Mouse (Mus musculus): ENCODE measurements around the gene Tpx2. TPM values are rescaled to one million over a fixed set of nuclear protein-coding genes. Genes with fewer than 3 reads are reported as not detected.

Tpx2 gene
- total and polyA plus RNA-seq, 3 experiments: 0.18 to 1.1 (median 0.75) TPM

- peak overlapping the region; percentile 100 for H3K27ac ChIP-seq
- DNase-seq: peak; percentile 94 to 95
- under 1% methylated on average over 31 of the region's 31 CpGs for WGBS
- H3K4me1 ChIP-seq (ENCODE audit: control insufficient read depth, insufficient read depth, low read length): peaks cover 13% of the 10 kb centered on the region
- peak overlapping the region; percentile 94 for H3K9ac ChIP-seq (ENCODE audit: low read depth, low read length)
- peaks cover 25% of the 10 kb centered on the region for H3K36me3 ChIP-seq (ENCODE audit: control insufficient read depth, insufficient read depth, low read length)
- H3K27me3 ChIP-seq (ENCODE audit: control insufficient read depth, insufficient read depth, low read length): no peaks in the 10 kb centered on the region
- peaks cover 3% of the 10 kb centered on the region for H3K79me2 ChIP-seq (replicated peaks; ENCODE audit: control insufficient read depth, insufficient read depth, low read length)
- TF ChIP-seq CTCF (IDR thresholded peaks at IDR 0.05) (peak; percentile 77), EP300 (IDR thresholded peaks at IDR 0.05; ENCODE audit: insufficient read depth, low read depth, low read length) (peak; percentile 77; the same call in 1 of the 2 replicates), POLR2A (IDR thresholded peaks at IDR 0.05; ENCODE audit: insufficient read depth, low read depth, low read length) (peak; percentile 91)
- intact Hi-C loops (cut with DNase I): loop anchor here (1.0 to 10.0 kb wide), 4 partner anchors 45 to 215 kb away; no protein-coding TSS in a partner anchor
- peak overlapping the region; percentile 82 for H3K4me3 ChIP-seq
Measured at GRCm38 (mm10) chr2:152830021-152830921, 17.5 kb upstream of the Tpx2 start.

- Histone ChIP-seq H3K79me2 (replicated peaks; ENCODE audit: control insufficient read depth, insufficient read depth, low read length) (peaks cover 3% of the 10 kb centered on the region), H3K27me3 (ENCODE audit: control insufficient read depth, insufficient read depth, low read length) (no peaks in the 10 kb centered on the region), H3K4me1 (ENCODE audit: control insufficient read depth, insufficient read depth, low read length) (peaks cover 10% of the 10 kb centered on the region), H3K9ac (ENCODE audit: low read depth, low read length) (peak within 1 kb of the TSS; percentile 94), H3K4me3 (peak within 1 kb of the TSS; percentile 82), H3K27ac (peak within 1 kb of the TSS; percentile 100), H3K36me3 (ENCODE audit: control insufficient read depth, insufficient read depth, low read length) (peaks cover 15% of the 10 kb centered on the region)
- TF ChIP-seq EP300 (IDR thresholded peaks at IDR 0.05; ENCODE audit: insufficient read depth, low read depth, low read length) (peak; percentile 96), POLR2A (IDR thresholded peaks at IDR 0.05; ENCODE audit: insufficient read depth, low read depth, low read length) (peak; percentile 46; the same call in 1 of the 2 replicates), CTCF (IDR thresholded peaks at IDR 0.05) (peak; percentile 82)
- DNase-seq: peak; percentile 98 to 99
- under 1% methylated on average over 74 of the region's 74 CpGs for WGBS
- intact Hi-C loops (cut with DNase I): loop anchor here (1.0 to 10.0 kb wide), 2 partner anchors 138 to 216 kb away; no protein-coding TSS in a partner anchor
Measured at GRCm38 (mm10) chr2:152831019-152831878, 16.5 kb upstream of the Tpx2 start, which contains the start of gene Bcl2l1. Gene Bcl2l1 (minus strand): TSS chr2:152831728.

GRCm38 (mm10) chr2:152839256-152839655 is 8.5 kb upstream of the Tpx2 start:
- Histone ChIP-seq H3K4me3 (no peak overlapping the region), H3K79me2 (replicated peaks; ENCODE audit: control insufficient read depth, insufficient read depth, low read length) (no peaks in the 10 kb centered on the region), H3K4me1 (ENCODE audit: control insufficient read depth, insufficient read depth, low read length) (no peaks in the 10 kb centered on the region), H3K9ac (ENCODE audit: low read depth, low read length) (no peak overlapping the region), H3K36me3 (ENCODE audit: control insufficient read depth, insufficient read depth, low read length) (no peaks in the 10 kb centered on the region), H3K27me3 (ENCODE audit: control insufficient read depth, insufficient read depth, low read length) (no peaks in the 10 kb centered on the region), H3K27ac (no peak overlapping the region)
- intact Hi-C loops (cut with DNase I): loop anchor here (10.0 kb wide), 1 partner anchor 224 kb away; no protein-coding TSS in a partner anchor
- WGBS: 37% methylated on average over 2 of the region's 2 CpGs
- TF ChIP-seq CTCF (IDR thresholded peaks at IDR 0.05) (no peak), EP300 (IDR thresholded peaks at IDR 0.05; ENCODE audit: insufficient read depth, low read depth, low read length) (no peak), POLR2A (IDR thresholded peaks at IDR 0.05; ENCODE audit: insufficient read depth, low read depth, low read length) (no peak)
- peak in 1 of 2 experiments; percentile 24 for DNase-seq

GRCm38 (mm10) chr2:152842741-152843140 is 5.0 kb upstream of the Tpx2 start:
- H3K79me2 ChIP-seq (replicated peaks; ENCODE audit: control insufficient read depth, insufficient read depth, low read length): no peaks in the 10 kb centered on the region
- H3K27me3 ChIP-seq (ENCODE audit: control insufficient read depth, insufficient read depth, low read length): no peaks in the 10 kb centered on the region
- intact Hi-C loops (cut with DNase I): no loop called here
- H3K4me1 ChIP-seq (ENCODE audit: control insufficient read depth, insufficient read depth, low read length): no peaks in the 10 kb centered on the region
- H3K4me3 ChIP-seq: no peak overlapping the region
- TF ChIP-seq POLR2A (IDR thresholded peaks at IDR 0.05; ENCODE audit: insufficient read depth, low read depth, low read length) (no peak), CTCF (IDR thresholded peaks at IDR 0.05) (no peak), EP300 (IDR thresholded peaks at IDR 0.05; ENCODE audit: insufficient read depth, low read depth, low read length) (no peak)
- H3K9ac ChIP-seq (ENCODE audit: low read depth, low read length): no peak overlapping the region
- no peaks in the 10 kb centered on the region for H3K36me3 ChIP-seq (ENCODE audit: control insufficient read depth, insufficient read depth, low read length)
- DNase-seq: no peak
- no peak overlapping the region for H3K27ac ChIP-seq
- WGBS: 73% methylated on average over 3 of the region's 3 CpGs

GRCm38 (mm10) chr2:152847057-152847814 is 528 bp upstream of the Tpx2 start:
- no peak overlapping the region for H3K9ac ChIP-seq (ENCODE audit: low read depth, low read length)
- intact Hi-C loops (cut with DNase I): loop anchor here (5.0 kb wide), 2 partner anchors 165 to 175 kb away; no protein-coding TSS in a partner anchor

More at GRCm38 (mm10) chr2:152847057-152847814, 528 bp upstream of the Tpx2 start:
- Histone ChIP-seq H3K4me3 (peak overlapping the region; percentile 9; the same call in 1 of the 2 replicates), H3K79me2 (replicated peaks; ENCODE audit: control insufficient read depth, insufficient read depth, low read length) (no peaks in the 10 kb centered on the region), H3K27ac (peak overlapping the region; percentile 50; the same call in 1 of the 2 replicates), H3K4me1 (ENCODE audit: control insufficient read depth, insufficient read depth, low read length) (no peaks in the 10 kb centered on the region; the same call in 1 of the 2 replicates), H3K36me3 (ENCODE audit: control insufficient read depth, insufficient read depth, low read length) (no peaks in the 10 kb centered on the region), H3K27me3 (ENCODE audit: control insufficient read depth, insufficient read depth, low read length) (no peaks in the 10 kb centered on the region)
- DNase-seq: no peak
- TF ChIP-seq POLR2A (IDR thresholded peaks at IDR 0.05; ENCODE audit: insufficient read depth, low read depth, low read length): no peak
- no peak for TF ChIP-seq CTCF (IDR thresholded peaks at IDR 0.05)
- TF ChIP-seq EP300 (IDR thresholded peaks at IDR 0.05; ENCODE audit: insufficient read depth, low read depth, low read length): no peak
- WGBS: 16% methylated on average over 3 of the region's 3 CpGs

Measured in heart, adult 2 months (tissue).